ENCODE assay signal across 22 mouse cellular contexts in genomic region chr5:134914510-134914909, GRCm38 (mm10). TPM values are rescaled to one million over a fixed set of nuclear protein-coding genes. Genes with fewer than 3 reads are reported as not detected.
DNase-seq lines count a peak whose midpoint lies in the region; ATAC-seq lines count a peak whose summit lies in the region.
"Had no signal": no experiment of that assay in that cellular context is flagged by ENCODE, and none has a peak within 500 bp of the region (broad histone marks: within the 10 kb centered on the region; RNA-seq: fewer than 3 reads in every experiment).

No protein-coding gene starts in this region.

- DNase-seq in spleen, adult 12 weeks (ENCODE audit: low spot score): peak; percentile 46
- DNase-seq in spleen, adult 18-20 months: no peak
- DNase-seq in liver, embryonic 13.5 days: peak; percentile 28
- DNase-seq in frontal cortex, postnatal 25 days (ENCODE audit: low spot score in 2 of 2): no peak
- DNase-seq in urinary bladder, postnatal 25 days (ENCODE audit: low spot score): no peak
- no peak for DNase-seq in urinary bladder, postnatal 14 days (ENCODE audit: low spot score)
- DNase-seq: adrenal gland, adult 2 months; cerebellum, adult 18-20 months; cerebellum, postnatal 36 days; gastrocnemius, postnatal 14 days; kidney, adult 9 months; layer of hippocampus, postnatal 36 days; lung, postnatal 36 days had no signal

- H3K27me3 ChIP-seq in liver, embryonic 13.5 days: no peaks in the 10 kb centered on the region

- WGBS in liver, embryonic 13.5 days (ENCODE audit: insufficient replicate concordance): 24% methylated on average over 8 of the region's 8 CpGs

- H3K4me3 ChIP-seq in liver, embryonic 13.5 days (replicated peaks): peak overlapping the region; percentile 81

- peak overlapping the region; percentile 95 for H3K9ac ChIP-seq in liver, embryonic 13.5 days

- H3K36me3 ChIP-seq in liver, embryonic 13.5 days: peaks cover 9% of the 10 kb centered on the region; the same call in 1 of the 2 replicates

- peaks cover 58% of the 10 kb centered on the region for H3K4me1 ChIP-seq in liver, embryonic 13.5 days (replicated peaks)

- peaks cover 6% of the 10 kb centered on the region for H3K9me3 ChIP-seq in liver, embryonic 13.5 days (replicated peaks)

- peak overlapping the region; percentile 100 for H3K27ac ChIP-seq in liver, embryonic 13.5 days

- H3K4me2 ChIP-seq in liver, embryonic 13.5 days: peak overlapping the region; percentile 77

- 0 out of 2 replicates have a peak, but pooled peaks have one; percentile 2 for ATAC-seq in erythroblast, adult 5-6 weeks (replicated peaks; ENCODE audit: low FRiP score, poor library complexity, severe bottlenecking)
- no peak for ATAC-seq in liver, embryonic 13.5 days (ENCODE audit: low read depth)
- ATAC-seq: CD4-positive, CD25-positive, alpha-beta regulatory T cell, adult 4 months; inflammation-experienced regulatory T-cells, adult 6 months had no signal

RNA-seq across cellular contexts. Expression of gene Cldn13, which starts 0.8 kb away (rescaled TPM):
- 411 and 506 TPM in 2 replicates for total RNA-seq in erythroblast, adult 5-6 weeks (2015; ENCODE audit: low replicate concordance)
- total RNA-seq in erythroblast, adult 5-6 weeks (2017; ENCODE audit: low replicate concordance): 369 and 379 TPM in 2 replicates
- 246 and 259 TPM in 2 replicates for polyA plus RNA-seq in liver, embryonic 13.5 days (2015; fragmentation: Nextera tagmentation; extraction: Ambion mirVana)
- total RNA-seq: adrenal gland, adult 2 months; gastrocnemius, postnatal 14 days; layer of hippocampus, postnatal 36 days; left cerebral cortex, postnatal 25 days; liver, adult 2 months; midbrain, postnatal 0 days had no signal
- polyA plus RNA-seq: adrenal gland, adult 2 months; CD4-positive, CD25-positive, alpha-beta regulatory T cell, adult 4 months; inflammation-experienced regulatory T-cells, adult 6 months; liver, adult 2 months; midbrain, postnatal 0 days; small intestine, adult 2 months had no signal

RNA-seq across cellular contexts. Expression of gene Tmem270, which starts 8.0 kb away (rescaled TPM):
- 0.96 TPM in 1 of 2 replicates, not detected in the other for total RNA-seq in erythroblast, adult 5-6 weeks (2015; ENCODE audit: low replicate concordance)
- not detected in 2 replicates for total RNA-seq in erythroblast, adult 5-6 weeks (2017; ENCODE audit: low replicate concordance)
- not detected in 2 replicates for polyA plus RNA-seq in liver, embryonic 13.5 days (2015; fragmentation: Nextera tagmentation; extraction: Ambion mirVana)
- total RNA-seq: adrenal gland, adult 2 months; gastrocnemius, postnatal 14 days; hematopoietic stem cell, adult 5-6 weeks; layer of hippocampus, postnatal 36 days; left cerebral cortex, postnatal 25 days; liver, adult 2 months; midbrain, postnatal 0 days had no signal
- polyA plus RNA-seq: adrenal gland, adult 2 months; CD4-positive, CD25-positive, alpha-beta regulatory T cell, adult 4 months; heart, embryonic 14.5 days; inflammation-experienced regulatory T-cells, adult 6 months; liver, adult 2 months; small intestine, adult 2 months had no signal

RNA-seq across cellular contexts. Expression of gene Mettl27, which starts 17.7 kb away (rescaled TPM):
- 70.4 and 120 TPM in 2 replicates for total RNA-seq in erythroblast, adult 5-6 weeks (2015; ENCODE audit: low replicate concordance)
- total RNA-seq in erythroblast, adult 5-6 weeks (2017; ENCODE audit: low replicate concordance): 62.4 and 85.2 TPM in 2 replicates
- polyA plus RNA-seq in liver, embryonic 13.5 days (2015; fragmentation: Nextera tagmentation; extraction: Ambion mirVana): 10.6 and 12.2 TPM in 2 replicates

RNA-seq across cellular contexts. Expression of gene Cldn4, which starts 32.2 kb away (rescaled TPM):
- total RNA-seq in erythroblast, adult 5-6 weeks (2015; ENCODE audit: low replicate concordance): not detected in 2 replicates
- not detected in 2 replicates for total RNA-seq in erythroblast, adult 5-6 weeks (2017; ENCODE audit: low replicate concordance)
- 0.15 and 0.32 TPM in 2 replicates for polyA plus RNA-seq in liver, embryonic 13.5 days (2015; fragmentation: Nextera tagmentation; extraction: Ambion mirVana)
- total RNA-seq: adrenal gland, adult 2 months; gastrocnemius, postnatal 14 days; hematopoietic stem cell, adult 5-6 weeks; layer of hippocampus, postnatal 36 days; left cerebral cortex, postnatal 25 days had no signal
- polyA plus RNA-seq: adrenal gland, adult 2 months; inflammation-experienced regulatory T-cells, adult 6 months; midbrain, postnatal 0 days had no signal

Comparison
In these comparisons a context has a peak if more than half of its experiments do, and no peak if none do; other contexts are left out.
1. DNase-seq: peak in spleen, adult 12 weeks (single experiment) and liver, embryonic 13.5 days (single experiment); none in spleen, adult 18-20 months (0 of 2), frontal cortex, postnatal 25 days (0 of 2), urinary bladder, postnatal 25 days (single experiment) and urinary bladder, postnatal 14 days (single experiment).